Mouse (Mus musculus) thymus, adult 2 months (tissue): Measurements from ENCODE around the gene Tiam2.

ENCODE experiments used
- CTCF ChIP-seq: fragments of 200-500 bp; IDR thresholded peaks from 2 replicates; pipeline ENCODE4 v1.5.1; 2012; ENCODE audit warnings: mild to moderate bottlenecking, control low read depth, low read length, moderate library complexity, borderline replicate concordance; ENCODE audit not compliant: control insufficient read depth, poor library complexity, insufficient read depth; ENCODE audit errors: extremely low read depth
- POLR2A ChIP-seq: fragments of 200-500 bp; IDR thresholded peaks from 2 replicates; pipeline ENCODE4 v1.6.1; 2012; ENCODE audit warnings: mild to moderate bottlenecking, low read length, control low read depth, moderate library complexity; ENCODE audit not compliant: control insufficient read depth, poor library complexity, insufficient read depth; ENCODE audit errors: extremely low read depth

DNA sequence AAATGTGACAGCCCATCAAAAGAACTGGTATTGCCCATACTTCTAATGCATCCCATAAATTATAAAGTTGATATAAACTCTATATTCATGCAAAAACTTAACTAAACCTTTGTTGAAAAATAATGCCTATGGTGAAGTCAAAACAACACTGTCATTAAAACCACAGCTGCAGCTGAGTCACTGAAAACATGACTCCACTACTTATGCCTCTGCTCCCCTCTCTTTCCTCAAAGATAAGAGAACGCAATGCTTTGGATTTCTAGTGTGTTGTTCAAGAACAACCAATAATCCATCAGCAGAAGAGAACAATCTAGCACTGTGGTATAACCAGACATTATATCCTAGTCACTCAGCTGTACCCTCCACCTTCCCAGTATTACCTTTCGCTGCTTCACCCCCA lies 213.9 kb downstream of the Tiam2 start:
- TF ChIP-seq CTCF (no peak), POLR2A (no peak)
